Mouse (Mus musculus) megakaryocyte progenitor cell, adult 5-6 weeks (primary cell): ENCODE measurements around the gene Psmd9. TPM values are rescaled to one million over a fixed set of nuclear protein-coding genes. Genes with fewer than 3 reads are reported as not detected.

ENCODE experiments used
- ATAC-seq: replicated peaks from 2 replicates; pipeline ENCODE4 v1.8.0; 2016; ENCODE audit warnings: mild to moderate bottlenecking, moderate TSS enrichment, inconsistent platforms; ENCODE audit not compliant: poor library complexity
- total RNA-seq, 2 experiments: library from RNA; stranded (forward) in 1 of 2; stranded (reverse) in 1 of 2; fragments of 157-497, 149-512 nt in 1 of 2; fragments of 200-1000 nt in 1 of 2; gene quantifications; 2 replicates each; pipeline versions ENCODE4 v1.2.3 to v1.2.4; 2015 to 2017

The Psmd9 gene
- total RNA-seq, 2 experiments from 2014 or later: 19.4 to 23.9 TPM

- peak; percentile 68 for ATAC-seq
These were observed 19.5 kb upstream of the Psmd9 start for GRCm38 (mm10) chr5:123149451-123150400.

DNA sequence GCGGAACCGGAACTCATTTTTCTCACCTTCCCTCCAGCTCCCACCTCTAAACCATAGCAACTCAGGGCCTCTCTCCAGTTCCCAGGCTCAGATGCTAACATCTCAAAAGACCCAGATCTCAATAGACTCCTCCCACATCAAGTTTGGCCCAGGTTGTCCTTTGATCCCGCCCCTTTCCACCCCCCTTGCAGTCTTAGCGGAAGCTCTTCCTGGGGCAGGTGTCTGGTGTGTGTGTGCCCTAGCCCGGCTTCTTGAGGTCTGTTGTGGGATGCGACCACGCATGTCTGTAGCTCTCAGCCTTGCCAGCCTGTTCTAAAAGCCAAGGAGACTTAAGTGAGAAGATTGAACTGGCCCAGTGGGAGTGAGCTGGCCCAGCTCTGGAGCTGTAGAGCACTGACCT, 18.6 kb upstream of the Psmd9 start:
- ATAC-seq: no peak

DNA sequence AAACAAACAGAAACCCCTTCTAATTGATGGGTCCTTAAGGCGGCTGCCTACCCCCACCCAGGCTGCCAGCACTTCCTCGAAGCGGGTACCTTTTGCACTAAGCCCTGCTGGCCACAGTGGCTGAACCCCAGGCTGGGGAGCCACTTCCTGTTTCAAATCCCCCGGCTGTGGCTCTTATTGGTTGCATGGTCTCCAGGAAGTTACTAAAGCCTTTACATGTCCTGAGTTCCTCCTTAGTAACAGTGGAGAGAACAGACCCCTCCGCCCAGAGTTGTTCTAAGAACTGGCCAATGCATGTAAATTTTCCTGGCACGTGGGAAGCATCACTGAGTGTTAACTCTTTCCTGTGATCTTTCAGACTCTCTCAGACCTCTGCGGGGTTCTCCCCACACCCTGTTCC, 18.1 kb upstream of the Psmd9 start:
- ATAC-seq: peak; percentile 71

DNA sequence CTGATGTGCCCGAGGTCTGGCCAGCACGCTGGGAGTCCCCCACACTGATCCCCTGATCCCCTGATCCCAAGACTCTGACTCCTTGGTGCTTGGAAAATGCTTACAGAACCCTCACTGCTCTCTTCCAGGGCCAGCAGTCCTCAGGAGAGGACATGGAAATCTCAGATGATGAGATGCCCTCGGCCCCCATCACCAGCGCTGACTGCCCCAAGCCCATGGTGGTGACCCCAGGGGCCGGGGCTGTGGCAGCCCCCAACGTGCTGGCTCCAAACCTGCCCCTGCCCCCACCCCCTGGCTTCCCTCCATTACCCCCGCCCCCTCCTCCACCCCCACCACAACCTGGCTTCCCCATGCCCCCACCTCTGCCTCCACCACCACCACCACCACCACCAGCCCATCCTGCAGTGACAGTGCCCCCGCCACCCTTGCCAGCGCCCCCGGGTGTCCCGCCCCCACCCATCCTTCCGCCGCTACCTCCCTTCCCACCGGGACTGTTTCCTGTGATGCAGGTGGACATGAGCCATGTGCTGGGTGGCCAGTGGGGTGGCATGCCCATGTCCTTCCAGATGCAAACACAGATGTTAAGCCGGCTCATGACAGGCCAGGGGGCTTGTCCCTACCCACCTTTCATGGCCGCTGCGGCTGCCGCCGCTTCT, 17.4 kb upstream of the Psmd9 start:
- ATAC-seq: no peak

- no peak for ATAC-seq
These were observed 16.3 kb upstream of the Psmd9 start for GRCm38 (mm10) chr5:123152901-123153300.

DNA sequence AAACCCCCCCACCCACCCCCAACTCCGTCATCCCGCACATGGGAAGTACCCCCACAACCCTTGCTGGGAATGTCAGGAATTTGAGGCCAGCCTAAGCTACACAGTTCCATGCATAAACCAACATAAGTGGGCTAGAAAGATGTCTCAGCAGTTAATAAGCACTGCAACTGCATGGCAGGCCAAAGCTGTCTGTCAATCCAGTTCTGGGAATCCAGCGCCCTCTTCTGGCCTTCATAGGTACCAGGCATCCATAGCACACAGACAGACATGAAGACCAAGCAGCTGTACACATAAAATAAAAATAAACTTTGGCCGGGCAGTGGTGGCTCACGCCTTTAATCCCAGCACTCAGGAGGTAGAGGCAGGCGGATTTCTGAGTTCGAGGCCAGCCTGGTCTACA, 13.8 kb upstream of the Psmd9 start:
- ATAC-seq: peak; percentile 72

- ATAC-seq: 0 out of 2 replicates have a peak, but pooled peaks have one; percentile 38
These were observed 12.4 kb upstream of the Psmd9 start for GRCm38 (mm10) chr5:123156763-123157162.

GRCm38 (mm10) chr5:123157972-123158371, 11.2 kb upstream of the Psmd9 start:
- ATAC-seq: no peak

DNA sequence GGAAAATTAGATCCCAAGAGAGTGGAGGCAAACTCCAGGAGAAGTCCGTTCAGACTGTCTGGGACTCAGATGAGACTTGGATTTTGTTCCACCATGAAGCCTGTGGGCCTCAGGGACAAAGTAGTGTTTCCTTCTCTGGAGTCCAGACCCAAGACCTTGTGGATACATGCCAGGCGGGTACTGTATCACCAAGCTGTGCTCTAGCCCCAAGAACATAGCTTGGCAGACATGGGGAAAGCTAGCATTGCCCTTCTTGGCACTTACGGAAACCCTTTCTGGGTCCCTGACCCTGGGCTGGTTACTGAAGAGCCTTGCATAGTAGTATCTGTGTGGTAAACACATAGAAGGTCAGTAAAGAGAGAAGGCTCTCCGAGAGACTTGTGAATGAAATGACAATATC, 9.8 kb upstream of the Psmd9 start:
- ATAC-seq: no peak

DNA sequence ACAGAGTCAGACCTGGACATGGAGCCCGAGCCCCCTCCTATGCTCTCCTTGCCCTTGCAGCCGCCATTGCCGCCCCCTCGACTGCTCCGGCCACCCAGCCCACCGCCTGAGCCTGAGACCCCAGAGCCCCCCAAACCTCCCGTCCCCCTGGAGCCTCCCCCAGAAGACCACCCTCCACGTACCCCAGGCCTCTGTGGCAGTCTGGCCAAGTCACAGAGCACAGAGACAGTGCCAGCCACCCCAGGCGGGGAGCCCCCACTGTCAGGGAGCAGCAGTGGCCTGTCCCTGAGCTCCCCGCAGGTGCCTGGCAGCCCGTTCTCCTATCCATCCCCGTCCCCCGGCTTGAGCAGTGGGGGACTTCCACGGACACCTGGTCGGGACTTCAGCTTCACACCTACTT, 9.3 kb upstream of the Psmd9 start:
- no peak for ATAC-seq

DNA sequence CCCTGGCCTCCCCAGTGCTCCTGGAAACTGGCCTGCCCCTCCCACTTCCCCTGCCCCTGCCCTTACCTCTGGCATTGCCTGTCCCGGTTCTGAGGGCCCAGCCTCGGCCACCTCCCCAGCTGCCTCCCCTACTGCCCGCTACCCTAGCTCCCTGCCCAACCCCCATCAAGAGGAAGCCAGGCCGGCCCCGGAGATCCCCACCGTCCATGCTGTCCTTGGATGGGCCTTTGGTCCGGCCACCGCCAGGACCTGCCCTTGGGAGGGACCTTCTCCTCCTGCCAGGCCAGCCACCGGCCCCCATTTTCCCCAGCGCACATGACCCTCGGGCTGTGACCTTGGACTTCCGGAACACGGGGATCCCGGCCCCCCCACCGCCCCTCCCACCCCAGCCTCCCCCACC, 8.9 kb upstream of the Psmd9 start:
- ATAC-seq: no peak

- ATAC-seq: peak; percentile 76
These were observed 6.3 kb upstream of the Psmd9 start for GRCm38 (mm10) chr5:123162942-123163341.

DNA sequence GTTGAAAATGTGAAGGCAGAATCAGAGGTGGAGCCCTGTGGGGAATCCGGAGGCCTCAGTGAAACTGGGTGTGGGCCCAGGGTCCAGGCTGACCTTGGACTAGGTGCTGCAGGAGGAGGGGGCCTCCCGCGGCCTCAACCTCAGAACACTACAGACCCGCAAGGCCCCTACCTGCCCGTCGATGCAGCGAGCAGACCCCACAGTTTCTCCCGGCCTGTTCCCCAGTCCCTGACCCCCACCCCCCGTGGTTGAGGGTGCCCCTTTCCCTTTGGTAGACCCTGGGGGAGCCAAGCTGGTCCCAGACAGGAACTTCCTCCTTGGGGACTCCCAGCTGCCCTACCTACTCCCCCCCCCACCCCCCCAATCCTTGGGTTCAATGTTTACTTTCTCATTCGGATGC, 2.8 kb upstream of the Psmd9 start:
- ATAC-seq: no peak

- ATAC-seq: no peak
These were observed 1.6 kb upstream of the Psmd9 start for GRCm38 (mm10) chr5:123167591-123167990.

DNA sequence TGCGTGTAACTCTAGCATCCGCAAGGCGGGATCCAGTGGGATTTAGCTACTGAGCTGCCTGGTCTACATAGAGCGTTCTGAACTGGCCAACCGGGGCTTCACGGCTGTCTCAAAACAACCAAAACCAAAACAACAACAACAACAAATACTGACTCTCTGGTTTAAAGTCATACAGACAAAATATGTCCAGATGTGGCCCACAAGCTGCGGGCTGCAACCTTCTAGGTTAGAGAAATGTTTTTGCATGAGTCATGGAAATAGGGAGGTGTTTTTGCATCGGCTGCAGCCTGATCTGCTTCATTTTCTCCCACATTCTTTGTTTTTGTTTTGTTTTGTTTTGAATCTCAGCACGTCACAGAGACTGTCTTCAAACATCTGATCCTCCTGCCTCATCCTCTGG, 1.2 kb downstream of the Psmd9 start:
- no peak for ATAC-seq

GRCm38 (mm10) chr5:123171646-123172350, 2.6 kb downstream of the Psmd9 start:
- ATAC-seq: peak; percentile 99

DNA sequence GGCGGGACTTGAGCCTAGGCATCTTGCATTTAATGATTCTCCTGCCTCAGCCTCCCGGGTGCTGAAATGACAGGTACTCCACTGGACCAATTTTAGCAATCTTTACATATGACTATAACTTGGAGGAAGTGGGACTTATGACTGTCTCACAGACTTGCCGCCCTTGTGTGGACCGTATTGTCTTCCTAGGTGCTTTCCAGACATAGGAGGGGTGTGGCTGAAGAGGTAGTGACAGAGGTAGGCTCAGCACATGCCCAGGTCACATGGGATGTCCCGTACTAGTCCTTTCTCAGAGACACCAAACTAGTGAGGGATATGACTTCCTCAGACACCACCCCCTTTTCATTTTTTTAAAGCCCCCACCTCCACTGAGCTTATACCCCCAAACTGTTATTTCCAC, 9.6 kb downstream of the Psmd9 start:
- ATAC-seq: no peak

DNA sequence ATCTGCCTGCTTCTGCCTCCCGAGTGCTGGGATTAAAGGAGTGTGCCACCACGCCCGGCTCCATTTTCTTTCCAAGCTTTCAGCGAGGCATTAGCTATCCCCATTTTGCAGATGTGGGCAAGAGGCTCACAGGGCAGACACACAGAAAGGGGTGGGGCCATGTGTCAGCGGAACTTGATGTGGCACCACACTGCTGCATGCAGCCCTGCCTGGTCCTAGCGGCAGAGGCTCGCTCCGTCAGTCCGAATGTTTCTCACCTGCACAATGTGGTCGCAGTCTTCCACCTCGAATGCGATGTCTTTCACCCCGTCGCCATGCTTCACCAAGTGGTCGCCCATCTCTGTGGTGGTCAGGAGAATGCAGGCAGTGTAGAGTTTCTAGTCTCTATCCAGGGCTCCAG, 11.2 kb downstream of the Psmd9 start:
- no peak for ATAC-seq

DNA sequence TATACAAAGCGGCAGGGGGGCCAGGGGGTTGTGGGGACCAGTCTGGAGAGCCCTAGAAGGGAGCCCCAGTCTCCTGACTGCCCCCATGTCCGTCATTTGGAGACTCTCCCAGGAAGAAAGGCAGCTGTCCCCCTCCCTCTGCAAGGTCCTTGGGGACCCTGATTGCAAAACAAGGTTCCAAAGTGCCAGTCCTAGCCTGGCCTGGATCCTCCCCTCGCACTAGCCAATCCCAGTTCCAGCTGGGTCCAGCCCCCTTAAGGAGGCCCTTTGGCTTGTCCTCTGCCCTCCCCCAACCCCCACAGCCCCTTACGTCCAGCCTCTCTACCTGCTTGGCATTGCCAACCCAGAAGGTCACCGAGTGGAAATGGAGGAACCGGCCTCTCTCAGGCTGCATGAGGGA, 12.3 kb downstream of the Psmd9 start:
- no peak for ATAC-seq

DNA sequence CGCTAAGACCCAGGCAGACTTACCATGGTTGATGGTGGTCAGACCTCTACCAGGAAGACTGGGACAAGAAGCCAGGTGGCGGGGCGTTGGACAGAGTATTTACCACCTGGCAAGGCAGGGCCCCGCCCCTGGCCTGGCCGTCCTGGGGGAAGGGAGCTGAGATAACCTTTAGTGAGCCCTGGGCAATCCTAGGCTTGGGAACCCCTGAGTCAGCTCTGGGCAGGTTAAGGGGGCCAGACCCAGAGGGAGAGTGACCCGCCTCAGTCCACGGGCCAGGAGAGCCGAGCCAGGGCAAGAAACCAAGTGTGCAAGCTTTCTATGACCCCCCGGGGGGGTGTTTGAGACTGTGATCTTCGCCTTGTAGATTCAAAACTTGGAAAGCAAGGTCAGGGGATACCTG, 13.4 kb downstream of the Psmd9 start, which contains the start of gene Hpd:
Gene Hpd, minus strand, starts transcription at position 77 of the 400 bp plus-strand sequence.
- no peak for ATAC-seq

DNA sequence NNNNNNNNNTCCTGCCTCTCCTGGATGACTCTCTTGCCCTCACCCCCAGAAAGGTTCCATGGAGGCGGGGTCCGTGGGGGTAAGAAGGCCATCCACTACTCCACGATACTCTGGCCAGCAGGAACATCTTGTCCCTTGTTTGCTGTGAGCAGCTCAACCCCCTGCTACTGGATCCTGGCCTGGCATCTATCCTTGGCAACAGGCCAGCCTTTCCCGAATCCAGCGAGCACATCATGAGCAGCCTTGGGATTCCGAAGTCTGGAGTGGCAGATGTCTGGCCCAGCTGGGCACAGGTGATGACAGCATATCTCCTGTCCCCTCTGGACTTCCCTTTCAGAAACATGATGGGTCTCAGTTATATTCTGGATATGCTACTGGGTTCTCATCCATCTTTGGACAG, 16.8 kb downstream of the Psmd9 start:
- ATAC-seq: no peak

- no peak for ATAC-seq
These were observed 18.1 kb downstream of the Psmd9 start for GRCm38 (mm10) chr5:123187306-123187705.
